Mouse (Mus musculus): Measurements from ENCODE around the gene Otud7a. TPM values are rescaled to one million over a fixed set of nuclear protein-coding genes. Genes with fewer than 3 reads are reported as not detected.

Gene Otud7a
- polyA plus RNA-seq, 1 experiment = not detected

DNA sequence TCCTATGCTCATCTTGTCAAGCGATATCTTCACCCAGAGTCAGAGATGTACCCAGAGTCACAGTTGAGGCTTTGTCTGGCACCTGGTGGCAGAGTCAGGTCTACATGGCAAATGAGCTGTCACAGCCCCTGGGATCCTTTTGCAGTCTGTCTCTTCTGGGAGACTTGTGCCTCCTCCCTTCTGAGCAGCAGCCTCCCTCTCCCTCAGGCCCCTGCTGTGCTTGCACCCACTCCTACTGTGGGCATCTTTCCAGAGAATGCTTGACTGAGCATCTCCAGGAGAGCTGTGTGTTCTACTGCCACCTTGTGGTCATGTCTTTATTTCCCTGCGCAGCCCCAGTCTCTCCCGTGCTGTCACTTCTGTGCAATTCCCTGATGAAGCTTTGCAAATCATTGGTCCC, 227.4 kb downstream of the Otud7a start:
- no peak for TF ChIP-seq POLR2A (IDR thresholded peaks at IDR 0.05; ENCODE audit: borderline replicate concordance, low read depth, low read length)
- peak; percentile 75 for TF ChIP-seq CTCF (IDR thresholded peaks at IDR 0.05; ENCODE audit: low read depth, low read length)
- H3K4me3 ChIP-seq (ENCODE audit: insufficient read depth, low read length) = no peak overlapping the region

DNA sequence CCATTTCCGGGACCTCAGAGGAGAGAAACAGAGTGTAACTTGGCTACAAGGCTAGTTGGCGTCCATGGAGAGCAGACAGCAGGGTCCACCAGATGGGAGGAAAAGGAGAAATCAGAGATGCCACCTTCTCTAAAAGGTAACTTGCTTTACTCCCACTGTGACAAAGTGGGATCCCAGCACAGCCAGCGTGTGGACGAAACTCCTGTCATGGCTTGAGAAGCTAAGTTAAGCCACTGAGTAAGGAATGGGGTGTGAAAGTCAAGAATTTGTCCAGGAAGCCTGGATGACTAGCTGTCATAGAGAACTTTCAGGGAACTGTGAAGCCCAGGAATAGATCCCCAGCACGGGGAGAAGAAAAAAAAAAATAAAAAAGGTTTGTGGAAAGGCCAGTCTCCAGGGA, 232.1 kb downstream of the Otud7a start:
- TF ChIP-seq CTCF (IDR thresholded peaks at IDR 0.05; ENCODE audit: low read depth, low read length) (no peak), POLR2A (IDR thresholded peaks at IDR 0.05; ENCODE audit: borderline replicate concordance, low read depth, low read length) (no peak)
- Histone ChIP-seq H3K4me1 (ENCODE audit: control insufficient read depth, insufficient read depth, low read length) (no peaks in the 10 kb centered on the region), H3K27ac (ENCODE audit: insufficient read depth, low read depth, low read length) (no peak overlapping the region), H3K4me3 (ENCODE audit: insufficient read depth, low read length) (no peak overlapping the region)

More for the DNA sequence above, 227.4 kb downstream of the Otud7a start:
- no peak overlapping the region for H3K27ac ChIP-seq (ENCODE audit: insufficient read depth, low read depth, low read length)
- no peaks in the 10 kb centered on the region for H3K4me1 ChIP-seq (ENCODE audit: control insufficient read depth, insufficient read depth, low read length)

DNA sequence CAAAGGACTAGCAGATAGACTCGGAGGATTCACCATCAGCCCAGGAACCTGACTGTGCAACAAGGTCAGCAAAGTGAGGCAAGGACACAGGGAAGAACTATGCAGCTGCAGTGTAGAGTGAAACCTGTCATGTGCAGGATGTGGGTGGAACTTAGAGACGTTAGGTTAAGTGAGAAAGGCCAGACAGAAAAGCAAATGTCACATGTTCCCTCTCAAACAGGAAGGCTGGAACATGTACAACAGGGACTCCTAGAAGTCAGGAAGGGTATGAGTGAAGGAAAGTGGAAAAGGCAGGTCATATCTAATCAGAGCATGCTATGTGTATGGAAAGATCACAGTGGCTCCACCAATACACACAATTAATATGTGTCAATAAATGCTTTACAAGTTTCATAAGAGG, 232.6 kb downstream of the Otud7a start:
- Histone ChIP-seq H3K4me3 (ENCODE audit: insufficient read depth, low read length) (no peak overlapping the region), H3K4me1 (ENCODE audit: control insufficient read depth, insufficient read depth, low read length) (no peaks in the 10 kb centered on the region), H3K27ac (ENCODE audit: insufficient read depth, low read depth, low read length) (no peak overlapping the region)
- TF ChIP-seq POLR2A (IDR thresholded peaks at IDR 0.05; ENCODE audit: borderline replicate concordance, low read depth, low read length) (no peak), CTCF (IDR thresholded peaks at IDR 0.05; ENCODE audit: low read depth, low read length) (no peak)

DNA sequence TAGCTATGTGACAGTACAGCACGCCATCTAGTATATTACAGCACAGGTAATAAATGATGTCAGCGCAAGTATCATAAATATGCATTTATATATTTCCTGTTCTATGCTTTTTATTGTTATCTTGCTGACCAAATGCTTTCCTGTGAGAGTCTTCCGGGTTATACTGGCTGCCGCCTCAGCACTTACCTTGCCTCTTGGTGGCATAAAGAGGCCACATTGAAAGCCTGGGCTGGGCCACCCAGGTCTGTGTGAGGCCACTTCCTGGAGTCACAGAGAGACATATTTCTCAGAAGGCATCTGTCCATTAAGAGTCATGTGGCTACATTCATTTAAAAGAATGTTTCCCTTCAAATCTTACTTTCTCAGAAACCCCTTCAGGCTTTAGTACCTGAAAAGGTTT, 242.5 kb downstream of the Otud7a start:
- Histone ChIP-seq H3K27ac (ENCODE audit: insufficient read depth, low read depth, low read length) (no peak overlapping the region), H3K4me3 (ENCODE audit: insufficient read depth, low read length) (no peak overlapping the region), H3K4me1 (ENCODE audit: control insufficient read depth, insufficient read depth, low read length) (no peaks in the 10 kb centered on the region)
- TF ChIP-seq POLR2A (IDR thresholded peaks at IDR 0.05; ENCODE audit: borderline replicate concordance, low read depth, low read length) (no peak), CTCF (IDR thresholded peaks at IDR 0.05; ENCODE audit: low read depth, low read length) (no peak)

DNA sequence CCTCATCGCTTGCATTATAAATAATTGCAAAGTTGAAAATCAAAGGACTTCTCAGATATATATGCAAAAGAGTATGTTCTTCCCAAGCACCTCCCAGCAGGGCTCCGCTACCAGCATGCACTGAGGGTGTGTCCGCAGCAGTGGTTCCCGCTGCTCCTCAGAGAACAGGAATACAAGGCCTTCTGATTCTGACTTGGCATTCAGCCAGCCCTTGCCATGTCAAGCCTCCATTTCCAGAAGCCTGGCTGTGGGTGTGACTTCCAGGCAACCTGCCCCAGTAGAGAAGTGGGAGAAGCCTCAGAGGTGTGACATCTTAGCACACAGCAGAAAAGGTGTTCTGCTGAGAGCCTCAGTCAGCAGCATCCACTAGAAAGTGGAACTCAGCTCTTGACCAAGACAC, 253.4 kb downstream of the Otud7a start:
- Histone ChIP-seq H3K27ac (ENCODE audit: insufficient read depth, low read depth, low read length) (no peak overlapping the region), H3K4me1 (ENCODE audit: control insufficient read depth, insufficient read depth, low read length) (no peaks in the 10 kb centered on the region), H3K4me3 (ENCODE audit: insufficient read depth, low read length) (no peak overlapping the region)
- TF ChIP-seq POLR2A (IDR thresholded peaks at IDR 0.05; ENCODE audit: borderline replicate concordance, low read depth, low read length) (no peak), CTCF (IDR thresholded peaks at IDR 0.05; ENCODE audit: low read depth, low read length) (no peak)

DNA sequence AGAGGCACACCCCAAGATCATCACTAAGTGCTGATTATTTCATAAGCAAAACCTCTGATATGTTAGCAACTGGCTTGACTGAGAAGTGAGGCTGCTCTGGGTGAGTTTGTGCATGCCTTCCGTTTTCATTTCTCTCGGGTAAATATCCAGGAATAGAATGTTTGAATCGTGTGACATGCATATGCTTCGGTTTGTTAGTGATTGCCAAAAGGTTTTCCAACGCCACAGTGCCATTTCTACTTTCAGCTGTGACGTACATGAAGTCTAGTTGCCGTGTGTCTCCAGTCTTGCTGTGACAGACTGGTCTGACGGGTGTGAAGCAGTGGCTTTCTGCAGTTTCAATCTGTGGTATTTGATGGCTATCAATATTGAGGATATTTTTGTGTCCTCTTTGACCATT, 273.4 kb downstream of the Otud7a start:
- Histone ChIP-seq H3K27ac (ENCODE audit: insufficient read depth, low read depth, low read length) (no peak overlapping the region), H3K4me1 (ENCODE audit: control insufficient read depth, insufficient read depth, low read length) (no peaks in the 10 kb centered on the region), H3K4me3 (ENCODE audit: insufficient read depth, low read length) (no peak overlapping the region)
- TF ChIP-seq CTCF (IDR thresholded peaks at IDR 0.05; ENCODE audit: low read depth, low read length) (no peak), POLR2A (IDR thresholded peaks at IDR 0.05; ENCODE audit: borderline replicate concordance, low read depth, low read length) (no peak)

DNA sequence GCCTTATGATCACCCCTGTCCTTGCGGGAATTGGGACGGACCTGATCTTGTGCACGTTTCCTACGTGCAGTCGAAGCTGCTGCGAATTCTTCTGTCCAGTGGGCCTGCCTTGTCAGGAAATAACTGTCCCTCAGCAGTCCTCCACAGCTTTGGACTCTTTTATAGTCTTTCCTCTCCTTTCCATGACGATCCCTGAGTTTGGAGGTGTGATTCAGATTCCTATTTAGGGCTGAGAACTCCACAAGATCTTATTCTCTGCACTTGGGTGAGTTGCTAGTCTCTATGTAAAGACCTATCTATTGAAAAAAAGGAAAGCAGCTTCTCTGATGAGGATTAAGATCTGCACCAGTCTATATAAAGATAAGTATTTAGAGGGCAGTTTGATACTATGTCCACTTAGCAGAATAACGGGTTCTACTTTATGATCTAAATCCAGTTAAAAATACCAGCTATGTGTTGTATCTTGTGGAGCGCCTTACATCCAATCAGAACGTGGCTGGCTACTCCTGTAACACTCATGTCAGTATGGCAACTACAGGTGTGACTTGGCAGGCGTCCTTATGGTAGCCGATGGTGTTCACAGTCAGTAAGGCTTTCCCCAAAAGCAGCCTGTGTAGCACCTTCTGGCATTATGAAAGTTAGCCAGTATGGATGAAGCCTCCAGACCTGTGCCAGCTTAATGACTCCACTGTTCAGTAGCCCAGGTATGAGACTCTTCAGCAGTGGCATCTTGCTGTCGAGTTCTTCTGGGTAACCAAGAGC, 274.8 kb downstream of the Otud7a start:
- Histone ChIP-seq H3K27ac (ENCODE audit: insufficient read depth, low read depth, low read length) (no peak overlapping the region), H3K4me1 (ENCODE audit: control insufficient read depth, insufficient read depth, low read length) (no peaks in the 10 kb centered on the region), H3K4me3 (ENCODE audit: insufficient read depth, low read length) (no peak overlapping the region)
- TF ChIP-seq POLR2A (IDR thresholded peaks at IDR 0.05; ENCODE audit: borderline replicate concordance, low read depth, low read length) = no peak
- no peak for TF ChIP-seq CTCF (IDR thresholded peaks at IDR 0.05; ENCODE audit: low read depth, low read length)

DNA sequence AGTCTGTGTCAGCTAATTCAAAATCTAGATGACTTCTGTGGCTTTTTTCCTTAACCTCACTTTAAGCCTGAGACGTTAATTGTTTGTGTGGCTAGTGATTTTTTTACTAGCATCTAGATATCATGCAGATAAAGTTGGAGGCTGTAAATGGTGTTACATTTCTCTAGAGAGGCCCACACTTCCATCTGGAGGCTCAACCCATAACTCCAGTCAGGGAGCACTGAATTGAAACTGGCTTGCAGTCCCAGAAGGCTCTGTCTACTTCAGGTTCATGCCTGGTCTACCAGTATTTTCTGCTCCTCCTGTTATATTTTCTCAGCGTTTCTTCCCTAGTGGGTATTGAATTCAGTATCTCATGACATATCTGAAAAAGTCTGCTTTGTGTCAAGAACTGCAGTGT, 276.1 kb downstream of the Otud7a start:
- H3K27ac ChIP-seq (ENCODE audit: insufficient read depth, low read depth, low read length) = no peak overlapping the region
- TF ChIP-seq CTCF (IDR thresholded peaks at IDR 0.05; ENCODE audit: low read depth, low read length) = no peak
- no peak for TF ChIP-seq POLR2A (IDR thresholded peaks at IDR 0.05; ENCODE audit: borderline replicate concordance, low read depth, low read length)
- H3K4me3 ChIP-seq (ENCODE audit: insufficient read depth, low read length) = no peak overlapping the region
- H3K4me1 ChIP-seq (ENCODE audit: control insufficient read depth, insufficient read depth, low read length) = no peaks in the 10 kb centered on the region

DNA sequence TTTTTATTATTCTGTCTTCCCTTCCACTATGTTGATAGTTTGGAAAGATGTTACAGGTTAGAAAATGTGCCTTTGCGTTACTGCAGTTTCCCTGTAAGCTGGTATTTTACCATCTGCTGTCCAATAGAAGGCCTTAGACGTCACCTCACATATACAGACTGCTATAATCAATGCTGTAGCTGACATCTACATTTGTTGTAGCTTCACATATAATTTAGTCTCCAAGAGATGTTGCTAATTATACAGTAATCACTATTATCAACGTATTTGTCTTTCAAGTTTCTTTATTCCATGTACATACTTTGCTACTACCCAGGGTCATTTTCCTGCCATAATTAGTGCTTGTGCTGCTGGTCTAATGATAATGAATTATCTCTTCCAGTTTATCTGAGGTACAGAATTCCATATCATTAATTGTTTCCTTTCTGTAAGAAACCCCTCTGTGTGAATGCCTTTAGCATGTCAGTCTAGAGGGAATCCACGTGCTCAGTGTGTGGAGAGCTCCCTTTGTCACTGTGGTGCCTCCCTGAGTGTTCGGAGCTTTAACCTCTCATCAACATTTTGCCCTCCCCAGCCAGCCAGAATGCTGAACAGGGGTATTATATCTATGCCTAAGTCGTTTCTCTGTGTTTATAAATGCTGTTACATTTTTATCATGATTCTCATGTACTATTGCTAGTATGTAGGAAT, 280.6 kb downstream of the Otud7a start:
- H3K27ac ChIP-seq (ENCODE audit: insufficient read depth, low read depth, low read length) = no peak overlapping the region
- no peak overlapping the region for H3K4me3 ChIP-seq (ENCODE audit: insufficient read depth, low read length)
- TF ChIP-seq CTCF (IDR thresholded peaks at IDR 0.05; ENCODE audit: low read depth, low read length) (no peak), POLR2A (IDR thresholded peaks at IDR 0.05; ENCODE audit: borderline replicate concordance, low read depth, low read length) (no peak)
- H3K4me1 ChIP-seq (ENCODE audit: control insufficient read depth, insufficient read depth, low read length) = no peaks in the 10 kb centered on the region

DNA sequence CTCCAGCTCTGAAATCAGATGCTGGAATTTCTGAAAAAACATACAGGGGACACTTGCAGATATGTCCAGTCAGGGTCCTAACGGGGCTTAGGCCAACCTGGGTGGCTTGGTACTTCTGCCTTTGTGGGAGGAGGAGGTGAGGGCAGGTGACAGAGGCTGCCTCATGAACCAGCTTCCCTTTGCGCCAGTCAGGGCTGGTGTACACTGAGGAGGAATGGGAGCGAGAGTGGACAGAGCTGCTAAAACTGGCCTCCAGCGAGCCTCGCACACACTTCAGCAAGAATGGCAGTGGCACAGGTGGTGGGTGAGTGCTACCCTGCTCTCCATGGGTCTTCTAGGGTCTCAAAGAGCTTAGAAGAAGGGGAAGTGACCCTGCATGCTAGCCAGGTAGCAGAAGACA, 285.1 kb downstream of the Otud7a start:
- Histone ChIP-seq H3K4me3 (ENCODE audit: insufficient read depth, low read length) (no peak overlapping the region), H3K27ac (ENCODE audit: insufficient read depth, low read depth, low read length) (no peak overlapping the region), H3K4me1 (ENCODE audit: control insufficient read depth, insufficient read depth, low read length) (no peaks in the 10 kb centered on the region)
- TF ChIP-seq CTCF (IDR thresholded peaks at IDR 0.05; ENCODE audit: low read depth, low read length) (no peak), POLR2A (IDR thresholded peaks at IDR 0.05; ENCODE audit: borderline replicate concordance, low read depth, low read length) (no peak)

Data from bone marrow macrophage, adult 2 months (primary cell).